Mouse (Mus musculus): Measurements from ENCODE around the gene Pcnx. TPM values are rescaled to one million over a fixed set of nuclear protein-coding genes. Genes with fewer than 3 reads are reported as not detected.

Pcnx gene
- polyA plus RNA-seq, 1 experiment from 2014 or later, result 11.4 TPM

GRCm38 (mm10) chr12:81844981-81845380, 14.8 kb upstream of the Pcnx start:
- Histone ChIP-seq H3K36me3 (ENCODE audit: control insufficient read depth, insufficient read depth, low read length) (no peaks in the 10 kb centered on the region), H3K9ac (ENCODE audit: low read length) (no peak overlapping the region), H3K27me3 (ENCODE audit: control insufficient read depth, insufficient read depth, low read length) (no peaks in the 10 kb centered on the region; the same call in 1 of the 2 replicates), H3K4me2 (peak overlapping the region; percentile 30), H3K9me3 (ENCODE audit: control insufficient read depth, low read length) (no peaks in the 10 kb centered on the region), H3K27ac (ENCODE audit: low read depth, low read length) (no peak overlapping the region), H3K4me3 (ENCODE audit: low read depth, low read length) (no peak overlapping the region), H3K4me1 (ENCODE audit: control insufficient read depth, insufficient read depth, low read length) (peaks cover 4% of the 10 kb centered on the region; the same call in 1 of the 2 replicates)
- ATAC-seq (ENCODE audit: low FRiP score) (peak; percentile 42; the same call in 1 of the 2 replicates), DNase-seq (ENCODE audit: low spot score, missing footprints) (peak; percentile 85)
- WGBS, result 12% methylated on average over 14 of the region's 14 CpGs

GRCm38 (mm10) chr12:81849629-81850028, 10.2 kb upstream of the Pcnx start:
- no peaks in the 10 kb centered on the region for H3K9me3 ChIP-seq (ENCODE audit: control insufficient read depth, low read length)
- no peak overlapping the region for H3K4me2 ChIP-seq
- H3K4me1 ChIP-seq (ENCODE audit: control insufficient read depth, insufficient read depth, low read length), result peaks cover 4% of the 10 kb centered on the region; the same call in 1 of the 2 replicates
- DNase-seq (ENCODE audit: low spot score, missing footprints), result peak; percentile 65
- H3K27me3 ChIP-seq (ENCODE audit: control insufficient read depth, insufficient read depth, low read length), result no peaks in the 10 kb centered on the region; the same call in 1 of the 2 replicates
- no peak for ATAC-seq (ENCODE audit: low FRiP score)
- no peak overlapping the region for H3K9ac ChIP-seq (ENCODE audit: low read length)
- H3K36me3 ChIP-seq (ENCODE audit: control insufficient read depth, insufficient read depth, low read length), result no peaks in the 10 kb centered on the region
- 68% methylated on average over 8 of the region's 8 CpGs for WGBS
- H3K27ac ChIP-seq (ENCODE audit: low read depth, low read length), result no peak overlapping the region
- H3K4me3 ChIP-seq (ENCODE audit: low read depth, low read length), result no peak overlapping the region

GRCm38 (mm10) chr12:81852551-81852950, 7.3 kb upstream of the Pcnx start:
- no peak for ATAC-seq (ENCODE audit: low FRiP score)
- peak; percentile 69 for DNase-seq (ENCODE audit: low spot score, missing footprints)
- Histone ChIP-seq H3K4me2 (no peak overlapping the region), H3K4me3 (ENCODE audit: low read depth, low read length) (no peak overlapping the region), H3K9me3 (ENCODE audit: control insufficient read depth, low read length) (no peaks in the 10 kb centered on the region), H3K36me3 (ENCODE audit: control insufficient read depth, insufficient read depth, low read length) (no peaks in the 10 kb centered on the region), H3K9ac (ENCODE audit: low read length) (no peak overlapping the region), H3K27me3 (ENCODE audit: control insufficient read depth, insufficient read depth, low read length) (no peaks in the 10 kb centered on the region), H3K27ac (ENCODE audit: low read depth, low read length) (no peak overlapping the region), H3K4me1 (ENCODE audit: control insufficient read depth, insufficient read depth, low read length) (peaks cover under 1% of the 10 kb centered on the region; the same call in 1 of the 2 replicates)
- WGBS, result 87% methylated on average over 2 of the region's 2 CpGs

- no peak overlapping the region for H3K27ac ChIP-seq (ENCODE audit: low read depth, low read length)
- H3K27me3 ChIP-seq (ENCODE audit: control insufficient read depth, insufficient read depth, low read length), result no peaks in the 10 kb centered on the region
- peaks cover 3% of the 10 kb centered on the region; the same call in 1 of the 2 replicates for H3K4me1 ChIP-seq (ENCODE audit: control insufficient read depth, insufficient read depth, low read length)
- H3K4me2 ChIP-seq, result no peak overlapping the region
- H3K9me3 ChIP-seq (ENCODE audit: control insufficient read depth, low read length), result no peaks in the 10 kb centered on the region
- no peaks in the 10 kb centered on the region for H3K36me3 ChIP-seq (ENCODE audit: control insufficient read depth, insufficient read depth, low read length)
- DNase-seq (ENCODE audit: low spot score, missing footprints) (no peak), ATAC-seq (ENCODE audit: low FRiP score) (no peak)
- H3K4me3 ChIP-seq (ENCODE audit: low read depth, low read length), result no peak overlapping the region
- H3K9ac ChIP-seq (ENCODE audit: low read length), result no peak overlapping the region
- whole genome bisulfite sequencing, result 88% methylated on average over 14 of the region's 14 CpGs
Measured at GRCm38 (mm10) chr12:81852977-81853376, 6.8 kb upstream of the Pcnx start.

GRCm38 (mm10) chr12:81853543-81853942, 6.3 kb upstream of the Pcnx start:
- Histone ChIP-seq H3K36me3 (ENCODE audit: control insufficient read depth, insufficient read depth, low read length) (no peaks in the 10 kb centered on the region), H3K27ac (ENCODE audit: low read depth, low read length) (no peak overlapping the region), H3K4me2 (no peak overlapping the region), H3K4me1 (ENCODE audit: control insufficient read depth, insufficient read depth, low read length) (peaks cover 5% of the 10 kb centered on the region; the same call in 1 of the 2 replicates), H3K4me3 (ENCODE audit: low read depth, low read length) (no peak overlapping the region), H3K9ac (ENCODE audit: low read length) (no peak overlapping the region), H3K27me3 (ENCODE audit: control insufficient read depth, insufficient read depth, low read length) (no peaks in the 10 kb centered on the region), H3K9me3 (ENCODE audit: control insufficient read depth, low read length) (no peaks in the 10 kb centered on the region)
- 84% methylated on average over 9 of the region's 9 CpGs for WGBS
- peak; percentile 61 for DNase-seq (ENCODE audit: low spot score, missing footprints)
- ATAC-seq (ENCODE audit: low FRiP score), result no peak

GRCm38 (mm10) chr12:81855031-81855430, 4.8 kb upstream of the Pcnx start:
- ATAC-seq (ENCODE audit: low FRiP score) (no peak), DNase-seq (ENCODE audit: low spot score, missing footprints) (peak; percentile 10)
- no peak overlapping the region for H3K4me2 ChIP-seq
- no peaks in the 10 kb centered on the region for H3K36me3 ChIP-seq (ENCODE audit: control insufficient read depth, insufficient read depth, low read length)
- no peak overlapping the region for H3K4me3 ChIP-seq (ENCODE audit: low read depth, low read length)
- no peak overlapping the region for H3K9ac ChIP-seq (ENCODE audit: low read length)
- H3K9me3 ChIP-seq (ENCODE audit: control insufficient read depth, low read length), result no peaks in the 10 kb centered on the region
- no peaks in the 10 kb centered on the region for H3K27me3 ChIP-seq (ENCODE audit: control insufficient read depth, insufficient read depth, low read length)
- H3K4me1 ChIP-seq (ENCODE audit: control insufficient read depth, insufficient read depth, low read length), result peaks cover 5% of the 10 kb centered on the region; the same call in 1 of the 2 replicates
- WGBS, result 82% methylated on average over 8 of the region's 8 CpGs
- no peak overlapping the region for H3K27ac ChIP-seq (ENCODE audit: low read depth, low read length)

- 56% methylated on average over 4 of the region's 4 CpGs for WGBS
- Histone ChIP-seq H3K4me3 (ENCODE audit: low read depth, low read length) (no peak overlapping the region), H3K4me1 (ENCODE audit: control insufficient read depth, insufficient read depth, low read length) (peaks cover 9% of the 10 kb centered on the region), H3K27ac (ENCODE audit: low read depth, low read length) (no peak overlapping the region), H3K9ac (ENCODE audit: low read length) (no peak overlapping the region), H3K4me2 (no peak overlapping the region), H3K9me3 (ENCODE audit: control insufficient read depth, low read length) (no peaks in the 10 kb centered on the region), H3K36me3 (ENCODE audit: control insufficient read depth, insufficient read depth, low read length) (no peaks in the 10 kb centered on the region), H3K27me3 (ENCODE audit: control insufficient read depth, insufficient read depth, low read length) (no peaks in the 10 kb centered on the region)
- DNase-seq (ENCODE audit: low spot score, missing footprints) (no peak), ATAC-seq (ENCODE audit: low FRiP score) (no peak)
Measured at GRCm38 (mm10) chr12:81856696-81857095, 3.1 kb upstream of the Pcnx start.

- Histone ChIP-seq H3K27ac (ENCODE audit: low read depth, low read length) (no peak overlapping the region), H3K9me3 (ENCODE audit: control insufficient read depth, low read length) (no peaks in the 10 kb centered on the region), H3K9ac (ENCODE audit: low read length) (no peak overlapping the region), H3K36me3 (ENCODE audit: control insufficient read depth, insufficient read depth, low read length) (no peaks in the 10 kb centered on the region), H3K4me1 (ENCODE audit: control insufficient read depth, insufficient read depth, low read length) (peaks cover 15% of the 10 kb centered on the region), H3K4me3 (ENCODE audit: low read depth, low read length) (no peak overlapping the region), H3K27me3 (ENCODE audit: control insufficient read depth, insufficient read depth, low read length) (no peaks in the 10 kb centered on the region), H3K4me2 (no peak overlapping the region)
- WGBS, result 25% methylated on average over 4 of the region's 4 CpGs
- DNase-seq (ENCODE audit: low spot score, missing footprints), result peak; percentile 81
- ATAC-seq (ENCODE audit: low FRiP score), result no peak
Measured at GRCm38 (mm10) chr12:81857251-81857650, 2.6 kb upstream of the Pcnx start.

- no peak overlapping the region for H3K4me2 ChIP-seq
- no peak overlapping the region for H3K9ac ChIP-seq (ENCODE audit: low read length)
- H3K9me3 ChIP-seq (ENCODE audit: control insufficient read depth, low read length), result no peaks in the 10 kb centered on the region
- WGBS, result 59% methylated on average over 8 of the region's 8 CpGs
- peaks cover 19% of the 10 kb centered on the region for H3K4me1 ChIP-seq (ENCODE audit: control insufficient read depth, insufficient read depth, low read length)
- DNase-seq (ENCODE audit: low spot score, missing footprints) (no peak), ATAC-seq (ENCODE audit: low FRiP score) (no peak)
- H3K4me3 ChIP-seq (ENCODE audit: low read depth, low read length), result no peak overlapping the region
- no peaks in the 10 kb centered on the region for H3K27me3 ChIP-seq (ENCODE audit: control insufficient read depth, insufficient read depth, low read length)
- H3K36me3 ChIP-seq (ENCODE audit: control insufficient read depth, insufficient read depth, low read length), result no peaks in the 10 kb centered on the region
- H3K27ac ChIP-seq (ENCODE audit: low read depth, low read length), result no peak overlapping the region
Measured at GRCm38 (mm10) chr12:81857978-81858569, 1.7 kb upstream of the Pcnx start.

Measured in midbrain, embryonic 11.5 days (tissue).